Mouse (Mus musculus) CH12.LX (cell line): ENCODE results near the gene Vmn2r96. TPM values are rescaled to one million over a fixed set of nuclear protein-coding genes. Genes with fewer than 3 reads are reported as not detected.
"Not testable (repeated sequence)": the region's sequence is repeated elsewhere in the genome, so short reads cannot be mapped to it uniquely, and the experiment has no call there.

ENCODE experiments used
- DNase-seq: peaks from one replicate; pipeline ENCODE4 v3.0.0-alpha.2; 2013; ENCODE audit errors: extremely low read depth
- H3K27ac ChIP-seq: 2 replicates; pipeline ENCODE4 v1.5.1; 2012; ENCODE audit warnings: low read depth, mild to moderate bottlenecking, control low read depth, moderate library complexity; ENCODE audit not compliant: insufficient read depth
- H3K27me3 ChIP-seq: replicated peaks from 2 replicates; pipeline ENCODE3; 2012; ENCODE audit warnings: inconsistent platforms
- H3K36me3 ChIP-seq, 2 experiments: replicated peaks in 1 of 2; 2 replicates each; pipeline versions ENCODE3 to v1.6.1; 2012; ENCODE audit warnings: inconsistent platforms in 1 of 2, low read length in 1 of 2, mild to moderate bottlenecking in 1 of 2, mixed read lengths in 1 of 2, moderate library complexity in 1 of 2; ENCODE audit not compliant: control insufficient read depth in 1 of 2, insufficient read depth in 1 of 2
- H3K4me1 ChIP-seq, 2 experiments: 2 replicates each; pipeline ENCODE4 v1.6.1; 2012; ENCODE audit warnings: inconsistent platforms in 1 of 2, moderate library complexity in 1 of 2; ENCODE audit not compliant: insufficient read depth in 2 of 2, control insufficient read depth in 1 of 2
- H3K4me2 ChIP-seq: 2 replicates; pipeline ENCODE4 v1.6.1; 2012; ENCODE audit warnings: low read depth, mild to moderate bottlenecking, control low read depth; ENCODE audit not compliant: poor library complexity, insufficient read depth, severe bottlenecking
- H3K4me3 ChIP-seq, 3 experiments: fragments of 150-350 bp in 1 of 3; sonication (generic) in 1 of 3; replicated peaks in 1 of 3; 2 replicates each; pipeline versions ENCODE3 to v1.5.1; 2011 to 2012; ENCODE audit warnings: low read depth in 2 of 3, low read length in 2 of 3, mild to moderate bottlenecking in 2 of 3, moderate library complexity in 2 of 3, control low read depth in 1 of 3, improper control_type of control experiment in 1 of 3, inconsistent platforms in 1 of 3, mixed read lengths in 1 of 3; ENCODE audit not compliant: poor library complexity in 1 of 3
- H3K79me2 ChIP-seq: replicated peaks from 2 replicates; pipeline ENCODE4 v1.6.1; 2012; ENCODE audit warnings: mild to moderate bottlenecking, moderate library complexity; ENCODE audit not compliant: control insufficient read depth, poor library complexity, insufficient read depth, severe bottlenecking; ENCODE audit errors: extremely low read depth
- H3K9ac ChIP-seq: 2 replicates; pipeline ENCODE4 v1.6.1; 2012; ENCODE audit warnings: low read depth, mild to moderate bottlenecking, control low read depth, moderate library complexity; ENCODE audit not compliant: insufficient read depth
- H3K9me3 ChIP-seq: replicated peaks from 2 replicates; pipeline ENCODE3; 2012; ENCODE audit warnings: low read length, inconsistent platforms, mixed read lengths
- BHLHE40 ChIP-seq: IDR thresholded peaks from 2 replicates; pipeline ENCODE4 v1.6.1; 2011; ENCODE audit warnings: mild to moderate bottlenecking, low read depth, low read length, improper control_type of control experiment
- E2F4 ChIP-seq: IDR thresholded peaks from 2 replicates; pipeline ENCODE4 v1.6.1; 2011; ENCODE audit warnings: low read depth, low read length, improper control_type of control experiment; ENCODE audit not compliant: insufficient replicate concordance
- EP300 ChIP-seq: IDR thresholded peaks from 2 replicates; pipeline ENCODE4 v1.6.1; 2011; ENCODE audit warnings: low read length, improper control_type of control experiment
- ETS1 ChIP-seq: conservative IDR thresholded peaks from 2 replicates; pipeline ENCODE4 v1.6.1; 2012; ENCODE audit warnings: low read depth, mild to moderate bottlenecking, inconsistent platforms, low read length, improper control_type of control experiment, moderate library complexity
- IRF4 ChIP-seq: IDR thresholded peaks from 2 replicates; pipeline ENCODE4 v1.6.1; 2014; ENCODE audit warnings: low read depth, mild to moderate bottlenecking, inconsistent platforms, low read length, improper control_type of control experiment
- MEF2A ChIP-seq: IDR thresholded peaks from 2 replicates; pipeline ENCODE4 v1.6.1; 2014; ENCODE audit warnings: low read depth, mild to moderate bottlenecking, inconsistent platforms, low read length, improper control_type of control experiment, borderline replicate concordance
- MYC ChIP-seq: IDR thresholded peaks from 2 replicates; pipeline ENCODE4 v1.6.1; 2011; ENCODE audit warnings: low read depth, mild to moderate bottlenecking, improper control_type of control experiment, low read length
- NELFE ChIP-seq: IDR thresholded peaks from 2 replicates; pipeline ENCODE4 v1.6.1; 2011; ENCODE audit warnings: low read depth, low read length, improper control_type of control experiment
- NRF1 ChIP-seq: IDR thresholded peaks from 2 replicates; pipeline ENCODE4 v1.6.1; 2014; ENCODE audit warnings: low read depth, mild to moderate bottlenecking, inconsistent platforms, low read length, improper control_type of control experiment, moderate library complexity
- POLR2A ChIP-seq: IDR thresholded peaks from 2 replicates; pipeline ENCODE4 v1.6.1; 2011; ENCODE audit warnings: low read depth, mild to moderate bottlenecking, improper control_type of control experiment, low read length
- RCOR1 ChIP-seq: conservative IDR thresholded peaks from 2 replicates; pipeline ENCODE4 v1.6.1; 2012; ENCODE audit warnings: low read depth, mild to moderate bottlenecking, inconsistent platforms, low read length, improper control_type of control experiment
- TBP ChIP-seq: conservative IDR thresholded peaks from 2 replicates; pipeline ENCODE4 v1.6.1; 2011; ENCODE audit warnings: low read depth, low read length, improper control_type of control experiment
- TCF12 ChIP-seq: IDR thresholded peaks from 2 replicates; pipeline ENCODE4 v1.6.1; 2014; ENCODE audit warnings: low read depth, mild to moderate bottlenecking, inconsistent platforms, low read length, improper control_type of control experiment
- dilution Hi-C: fragments of 300-500 bp; cut with MboI; formaldehyde crosslinking; loops from 2 replicates; pipeline ENCODE4 v1.14.3; 2020; ENCODE audit warnings: low sequenced_read_pairs; ENCODE audit not compliant: extremely low pct_unique_long_range_greater_than_20kb, extremely low pct_ligation_motif_present
- in situ Hi-C: fragments of 300-500 bp; cut with MboI; formaldehyde crosslinking; loops from 3 replicates; pipeline ENCODE4 v1.14.3; 2019; ENCODE audit warnings: low sequenced_read_pairs, low pct_ligation_motif_present, low pct_unique_long_range_greater_than_20kb, mixed read lengths
- polyA plus RNA-seq: library from polyadenylated mRNA; unstranded; fragments of >175 nt; gene quantifications from 2 replicates; pipeline ENCODE4 v1.2.1, GENCODE M21; 2012; ENCODE audit warnings: low read depth; ENCODE audit not compliant: insufficient read length
- total RNA-seq, 2 experiments: library from RNA; depleted of rRNA; stranded (reverse); fragments of 300-350 nt in 1 of 2; fragments of >200 nt in 1 of 2; gene quantifications; 2 replicates each; pipeline ENCODE4 v1.2.3; 2012 to 2014

Gene Vmn2r96
- total and polyA plus RNA-seq, 3 experiments = 0.42 to 0.84 (median 0.66) TPM

- Histone ChIP-seq H3K9ac (peak overlapping the region; percentile 43; the same call in 1 of the 2 replicates), H3K9me3 (peaks cover 13% of the 10 kb centered on the region), H3K4me3 (peak overlapping the region; percentile 51 to 68 (median 58)), H3K4me2 (peak overlapping the region; percentile 66; the same call in 1 of the 2 replicates), H3K27ac (peak overlapping the region; percentile 90)
- H3K27me3 ChIP-seq, H3K36me3 ChIP-seq, H3K4me1 ChIP-seq, dilution Hi-C loops, in situ Hi-C loops, H3K79me2 ChIP-seq: not testable (repeated sequence)
- peak; percentile 87 for DNase-seq
- TF ChIP-seq MEF2A (peak; percentile 59; the same call in 1 of the 2 replicates), MYC (peak; percentile 69; the same call in 1 of the 2 replicates), NELFE (0 out of 2 replicates have a peak, but pooled peaks have one; percentile 29), POLR2A (peak; percentile 52; the same call in 1 of the 2 replicates), TCF12 (0 out of 2 replicates have a peak, but pooled peaks have one; percentile 50), NRF1 (peak; percentile 60), ETS1 (peak; percentile 60), EP300 (peak; percentile 95), TBP (peak; percentile 81), BHLHE40 (peak; percentile 53; the same call in 1 of the 2 replicates), E2F4 (0 out of 2 replicates have a peak, but pooled peaks have one; percentile 32), RCOR1 (peak; percentile 50; the same call in 1 of the 2 replicates), IRF4 (peak; percentile 94)
These were observed 14.5 kb upstream of the Vmn2r96 start for GRCm38 (mm10) chr17:18558212-18559158.

- in situ Hi-C loops, dilution Hi-C loops: not testable (repeated sequence)
These were observed 6.8 kb upstream of the Vmn2r96 start for GRCm38 (mm10) chr17:18566186-18566585.

GRCm38 (mm10) chr17:18615151-18615550 lies 42.2 kb downstream of the Vmn2r96 start:
- dilution Hi-C loops, H3K9me3 ChIP-seq, H3K27me3 ChIP-seq, H3K4me3 ChIP-seq, in situ Hi-C loops, H3K4me1 ChIP-seq, H3K4me2 ChIP-seq, H3K27ac ChIP-seq, H3K9ac ChIP-seq, H3K79me2 ChIP-seq: not testable (repeated sequence)
- H3K36me3 ChIP-seq = peaks cover 0 to 23% of the 10 kb centered on the region in 2 experiments
- peak; percentile 23 for DNase-seq

More at GRCm38 (mm10) chr17:18566186-18566585, 6.8 kb upstream of the Vmn2r96 start:
- H3K79me2 ChIP-seq, H3K4me2 ChIP-seq, H3K9ac ChIP-seq, H3K4me1 ChIP-seq, H3K9me3 ChIP-seq, H3K27me3 ChIP-seq, H3K27ac ChIP-seq, DNase-seq, H3K4me3 ChIP-seq: not testable (repeated sequence)
- H3K36me3 ChIP-seq = peaks cover 0 to 22% of the 10 kb centered on the region in 2 experiments
